Mouse (Mus musculus) testis, postnatal 14 days (tissue): ENCODE results near the gene Wdr95.

Experiments used
- DNase-seq: peaks from one replicate; pipeline ENCODE4 v3.0.0; 2021; ENCODE audit warnings: low spot score

The Wdr95 gene

DNA sequence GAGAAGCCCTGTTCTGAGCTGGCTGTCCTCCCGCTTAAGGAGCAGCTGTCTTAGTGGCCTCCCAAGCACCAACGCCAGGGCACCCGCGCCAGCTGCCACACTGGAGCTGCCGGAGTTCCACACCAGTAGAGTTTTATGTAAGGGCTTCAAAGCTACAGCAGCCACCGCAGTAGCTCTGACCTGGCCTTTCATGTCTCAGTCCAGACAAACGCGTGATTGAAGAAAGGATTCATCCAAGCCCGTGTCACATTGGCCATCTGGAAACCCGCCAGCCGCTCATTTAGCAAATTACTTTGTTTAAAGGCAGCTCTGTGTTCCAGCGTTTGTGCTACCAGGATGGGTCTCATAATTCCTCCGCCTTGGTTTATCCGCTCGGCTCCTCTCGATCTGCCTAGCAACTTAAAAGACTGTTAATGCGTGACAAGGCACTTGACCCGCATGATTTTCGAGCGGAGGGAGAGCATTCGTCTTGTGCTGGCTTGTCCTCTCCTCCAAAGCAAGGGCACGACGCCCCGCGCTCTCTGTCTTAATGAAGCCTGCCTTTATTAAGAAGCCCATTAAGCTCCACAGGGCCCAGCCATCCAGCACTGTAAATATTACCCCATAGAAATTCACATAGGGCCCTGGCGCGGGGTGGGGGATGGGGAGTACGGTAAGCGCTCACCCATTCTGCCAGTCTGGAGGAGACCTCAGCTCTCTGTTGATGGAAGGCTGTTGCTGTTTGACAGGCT lies at the start of gene Wdr95:
TSS of gene Wdr95 (plus strand) at position 681 of the 731 bp plus-strand sequence.
- peak; percentile 15 for DNase-seq

GRCm38 (mm10) chr5:149481920-149482319 lies 46.6 kb upstream of the Wdr95 start:
- no peak for DNase-seq

DNA sequence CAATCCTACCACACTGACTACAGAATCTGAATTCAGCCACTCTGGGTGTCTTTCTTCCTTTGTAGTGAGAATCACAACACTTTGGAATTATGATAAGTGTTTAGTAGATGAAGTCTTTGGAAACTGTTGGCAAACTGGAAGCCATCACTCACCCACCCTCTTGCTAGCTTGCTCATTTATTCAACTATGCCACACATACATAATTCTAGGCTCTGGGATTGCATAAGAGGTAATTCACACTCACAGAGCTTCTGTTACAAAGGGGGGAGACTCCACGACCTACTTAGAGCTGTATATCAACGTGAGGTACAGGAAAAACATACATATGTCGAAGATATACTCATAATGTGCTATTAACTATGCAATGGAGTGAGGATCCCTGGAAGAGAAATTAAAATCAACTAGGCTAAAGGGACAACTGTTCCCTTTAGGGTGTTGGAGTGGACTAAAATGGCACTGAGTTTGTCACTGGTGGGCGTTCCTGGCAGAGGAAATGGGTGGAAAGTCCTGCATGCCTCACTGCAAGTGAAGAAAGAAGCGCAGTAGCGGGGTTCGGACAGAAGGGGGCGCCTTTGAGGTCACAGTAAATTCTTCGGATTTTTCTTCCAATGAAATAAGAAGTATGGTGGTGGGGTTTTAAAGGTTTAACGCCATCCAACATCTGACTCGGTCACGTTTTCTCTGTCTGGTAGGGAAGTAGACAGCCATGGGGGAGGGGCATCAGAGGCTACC lies 45.0 kb upstream of the Wdr95 start:
- peak; percentile 23 for DNase-seq

DNA sequence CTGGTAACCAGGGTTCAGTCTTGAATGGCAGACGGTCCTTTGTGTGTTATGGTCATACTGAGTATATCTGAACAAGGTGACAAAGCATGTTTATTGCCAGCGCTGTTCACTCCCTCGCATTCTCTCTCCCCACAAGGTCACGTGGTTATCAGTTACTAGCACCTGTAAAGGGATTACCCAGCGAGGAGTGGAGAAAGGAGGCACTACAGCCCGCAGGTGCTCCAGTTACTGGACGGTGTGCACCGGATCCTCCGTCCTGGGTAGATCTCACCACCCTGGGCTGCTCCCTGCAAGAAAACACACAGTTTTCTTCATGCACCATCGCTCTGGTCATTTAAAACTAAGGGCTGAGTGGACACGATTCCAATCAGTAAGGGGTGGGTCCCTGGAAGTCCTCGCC lies 44.2 kb upstream of the Wdr95 start:
- no peak for DNase-seq

GRCm38 (mm10) chr5:149485447-149485846 lies 43.0 kb upstream of the Wdr95 start:
- DNase-seq, result no peak

- no peak for DNase-seq
Observed at GRCm38 (mm10) chr5:149488360-149489021, 40.0 kb upstream of the Wdr95 start.

- no peak for DNase-seq
Observed at GRCm38 (mm10) chr5:149489136-149489535, 39.3 kb upstream of the Wdr95 start.

GRCm38 (mm10) chr5:149490275-149490674 lies 38.2 kb upstream of the Wdr95 start:
- no peak for DNase-seq

DNA sequence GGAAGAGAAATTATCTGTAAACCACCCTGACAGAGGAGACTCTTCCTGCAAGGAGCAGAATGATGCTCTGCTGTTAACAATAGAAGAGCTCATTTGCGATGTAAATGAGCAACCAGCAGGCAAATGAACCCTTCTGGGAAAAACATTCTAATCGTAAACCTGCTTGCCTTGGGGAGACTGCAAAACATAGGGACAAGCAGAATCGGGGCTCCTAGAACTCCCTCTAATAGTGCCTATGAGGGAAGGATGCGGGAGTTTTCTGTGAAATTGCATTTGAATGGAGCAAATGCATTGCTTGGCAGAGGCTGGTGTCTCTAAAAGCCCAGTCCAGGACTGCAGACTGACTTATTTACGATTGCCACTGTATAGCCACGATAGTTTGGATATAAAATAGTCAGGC lies 32.8 kb upstream of the Wdr95 start:
- DNase-seq, result no peak

GRCm38 (mm10) chr5:149496401-149497066 lies 31.9 kb upstream of the Wdr95 start:
- DNase-seq, result no peak

DNA sequence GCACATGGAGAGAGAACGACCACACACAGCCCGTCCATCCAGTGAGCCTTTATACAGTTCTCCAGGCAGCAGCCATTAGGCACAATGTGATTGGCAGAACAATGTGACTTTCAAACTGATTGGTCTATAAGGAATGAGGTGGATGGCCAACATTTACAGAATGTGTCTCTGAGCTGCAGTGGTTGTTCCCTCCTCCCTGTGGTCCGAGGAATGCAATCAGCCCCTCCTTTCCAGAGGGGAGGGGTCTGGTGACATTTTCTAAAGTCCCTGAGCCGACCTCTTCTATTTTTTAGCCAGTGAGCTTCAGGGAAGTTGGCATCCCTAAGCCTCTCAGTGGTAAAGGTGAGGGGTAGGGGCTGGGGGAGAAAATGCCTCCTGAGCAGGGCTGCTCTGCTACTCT lies 28.5 kb upstream of the Wdr95 start:
- DNase-seq, result no peak

DNA sequence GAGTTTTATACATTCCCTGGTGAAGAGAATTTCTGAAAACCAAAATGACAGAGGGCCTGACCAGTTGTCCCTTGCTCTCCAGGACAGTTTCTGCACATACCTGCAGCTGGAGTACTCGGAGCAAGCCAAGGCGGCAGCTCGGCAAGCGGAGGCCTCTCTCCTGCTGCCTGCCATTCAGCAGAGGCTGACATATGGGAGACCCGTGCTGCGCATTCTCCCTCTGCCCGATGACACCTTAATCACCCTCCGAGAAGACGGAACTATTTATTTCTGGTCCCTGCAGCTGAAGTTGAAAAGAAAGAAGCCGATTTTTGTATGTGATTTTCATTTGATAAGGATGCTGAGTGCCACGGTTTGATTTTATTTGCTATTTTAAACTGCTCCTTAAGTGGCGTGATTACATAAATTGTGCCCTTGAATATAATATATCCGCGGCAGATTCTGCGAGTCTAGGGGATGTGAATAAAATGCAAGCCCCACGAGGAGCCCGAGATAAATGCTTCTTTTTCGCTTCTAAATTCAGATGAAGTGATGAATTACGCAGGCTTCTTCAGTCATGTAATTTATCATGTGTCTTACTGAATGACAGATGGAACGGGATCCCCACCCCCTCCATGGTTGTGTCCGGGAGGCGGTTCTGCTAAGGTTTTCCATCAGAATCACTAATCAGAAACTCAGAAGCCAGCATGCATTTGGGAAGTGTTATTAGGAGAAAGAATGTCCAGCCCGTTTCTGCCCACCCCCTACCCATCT lies 24.9 kb upstream of the Wdr95 start:
- no peak for DNase-seq

GRCm38 (mm10) chr5:149504985-149505384 lies 23.5 kb upstream of the Wdr95 start:
- no peak for DNase-seq

DNA sequence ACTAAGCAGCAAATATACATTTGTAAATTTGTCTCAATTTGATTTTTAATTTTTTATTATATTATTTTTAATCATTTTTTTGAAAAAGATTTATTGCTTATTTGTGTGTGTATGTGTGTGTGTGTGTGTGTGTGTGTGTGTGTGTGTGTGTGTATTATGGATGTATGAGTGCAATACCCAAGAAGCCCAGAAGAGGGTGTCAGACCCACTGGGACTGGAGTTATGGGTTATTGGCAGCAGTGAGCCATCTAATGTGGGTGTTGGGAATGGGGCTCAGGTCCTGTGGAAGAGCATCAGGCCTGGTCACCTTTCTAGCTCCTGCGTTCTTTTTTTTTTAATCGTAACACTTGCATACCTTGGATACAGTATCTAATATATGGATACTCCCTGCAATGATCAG lies 22.4 kb upstream of the Wdr95 start:
- DNase-seq, result no peak

DNA sequence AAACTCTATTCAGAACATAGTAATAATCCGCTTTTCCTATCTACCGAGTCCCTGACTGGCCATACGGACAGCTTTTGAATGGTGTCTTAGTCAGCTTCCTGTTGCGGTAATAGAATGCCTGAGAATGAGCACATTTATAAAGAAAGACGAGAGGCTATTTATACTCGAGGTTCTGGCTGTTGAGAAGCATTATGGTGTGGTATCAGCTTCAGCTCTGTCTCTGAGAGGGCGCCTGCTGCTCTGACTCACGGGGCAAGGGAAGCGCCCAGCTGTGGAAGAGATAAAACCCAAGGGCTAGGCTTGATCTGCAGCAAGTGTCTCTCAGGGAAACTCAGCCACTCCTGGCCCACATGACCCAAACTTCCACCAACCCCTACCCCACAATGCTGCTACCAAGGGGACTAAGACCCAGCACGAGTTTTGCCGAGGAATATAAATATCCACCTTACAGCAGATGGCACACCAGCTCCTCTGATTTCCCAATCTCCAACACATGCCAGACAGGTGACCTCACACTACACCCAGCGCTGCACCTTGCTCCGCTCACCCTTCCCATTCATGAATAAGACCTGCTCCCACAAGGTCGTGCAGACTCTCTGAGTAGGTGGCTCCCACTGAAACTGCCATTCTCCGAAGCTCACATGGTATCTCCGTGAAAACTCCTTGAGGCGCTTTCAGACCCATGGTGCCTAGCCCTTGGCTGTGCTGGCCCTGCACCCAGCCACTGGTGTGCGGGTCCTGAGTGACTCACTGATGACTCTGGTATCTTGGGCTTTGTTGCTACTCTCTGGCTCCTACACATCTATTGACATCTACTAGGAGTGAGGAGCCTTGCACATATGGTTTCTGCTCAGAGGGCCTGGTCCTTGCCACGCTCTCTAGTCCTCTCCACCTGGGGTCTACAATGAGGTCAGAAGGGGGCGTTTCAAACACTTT lies 20.1 kb upstream of the Wdr95 start:
- no peak for DNase-seq

DNA sequence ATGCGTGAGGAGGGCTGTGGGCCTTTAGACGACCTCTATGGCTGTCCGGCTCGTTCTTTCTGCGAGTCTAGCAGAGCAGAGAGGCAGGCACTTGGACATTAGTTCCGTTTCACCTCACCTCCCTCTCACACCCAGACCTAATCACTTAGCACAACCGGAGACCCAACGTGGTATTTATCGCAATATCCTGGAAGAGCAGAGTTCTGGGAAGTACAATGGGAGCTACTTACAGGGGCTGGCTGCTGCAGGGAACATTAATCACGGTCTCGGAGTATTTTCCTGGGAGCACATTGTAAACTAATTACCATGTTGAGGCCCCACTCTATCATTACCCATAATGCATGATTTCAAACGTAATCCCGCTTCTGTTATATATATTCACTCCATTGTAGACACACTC lies 18.2 kb upstream of the Wdr95 start:
- DNase-seq, result no peak

- DNase-seq, result no peak
Observed at GRCm38 (mm10) chr5:149512695-149513094, 15.8 kb upstream of the Wdr95 start.

GRCm38 (mm10) chr5:149513438-149514086 lies 14.9 kb upstream of the Wdr95 start:
- DNase-seq, result no peak

DNA sequence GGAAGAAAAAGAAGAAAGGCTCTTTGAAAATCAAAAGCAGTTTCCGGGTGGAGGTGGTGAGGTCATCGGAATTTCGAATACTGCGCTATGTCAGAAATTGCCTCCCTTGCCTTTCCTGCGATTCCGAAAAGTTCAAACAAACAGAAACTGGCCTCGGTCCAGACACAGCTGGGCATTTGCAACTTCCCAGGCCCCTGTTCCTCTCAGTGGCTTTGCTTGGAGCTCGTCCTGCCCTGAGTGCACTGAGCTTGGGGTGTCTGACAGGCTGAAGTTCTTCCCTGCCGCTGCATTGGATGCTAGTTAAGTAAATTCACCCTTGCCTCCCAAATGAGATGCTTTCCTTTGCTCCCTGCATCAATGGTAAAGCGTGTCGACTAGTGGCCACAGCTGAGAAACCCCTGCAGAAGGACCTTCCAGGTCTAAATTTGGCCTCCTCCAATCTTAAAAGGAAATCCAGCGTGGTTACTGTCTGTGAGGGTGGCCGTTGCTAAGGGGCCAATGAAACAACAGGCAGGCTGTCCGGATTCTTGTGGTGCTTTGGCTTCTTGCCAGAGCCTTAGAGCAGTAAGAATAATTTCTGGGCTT lies 14.3 kb upstream of the Wdr95 start:
- DNase-seq, result peak; percentile 15

DNA sequence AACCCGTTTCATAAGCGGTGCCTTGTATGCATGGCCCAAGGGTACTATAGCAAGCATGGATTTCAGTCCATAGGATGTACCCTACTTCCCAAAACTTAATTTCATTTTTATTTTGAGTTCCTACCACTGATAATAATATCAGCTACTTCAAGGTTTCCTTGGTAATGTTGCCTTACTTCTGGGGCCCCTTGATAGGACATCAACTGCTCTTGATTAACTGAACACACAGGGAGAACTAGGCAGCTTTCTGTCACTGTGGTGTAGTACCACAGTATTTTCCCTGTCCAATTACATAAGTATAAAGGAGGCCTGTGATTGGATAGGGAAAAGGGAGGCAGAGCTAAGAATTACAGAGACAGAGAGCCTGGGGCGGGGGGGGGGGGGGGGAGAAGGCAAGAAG lies 13.6 kb upstream of the Wdr95 start:
- no peak for DNase-seq
